Mouse (Mus musculus): ENCODE measurements around the gene Car3.

The Car3 gene

GRCm38 (mm10) chr3:14913774-14914173 is 50.5 kb downstream of the Car3 start:
- no peak for DNase-seq

GRCm38 (mm10) chr3:14915355-14915754 is 52.0 kb downstream of the Car3 start:
- no peak for DNase-seq

- no peak for DNase-seq
These were observed 53.9 kb downstream of the Car3 start for GRCm38 (mm10) chr3:14917261-14917660.

Measured in right cerebral cortex, postnatal 4 days (tissue).